Mouse (Mus musculus) kidney, postnatal 4 days (tissue): ENCODE measurements at regions not wholly inside any gene's neighbourhood (a gene's known extent, or its start where the extent isn't known, plus 50 kb on each side); places are given as distances from the start of the nearest gene placed in this dataset.

Experiments
- DNase-seq, 2 experiments: peaks; one replicate each; pipeline ENCODE4 v3.0.0; 2021; ENCODE audit warnings: mixed read lengths in 2 of 2

- no peak for DNase-seq
These were observed 259.6 kb downstream of the Ndufa4 start for GRCm38 (mm10) chr6:11647651-11648050.

GRCm38 (mm10) chr6:11613331-11613730 lies 294.0 kb downstream of the Ndufa4 start:
- DNase-seq = no peak

- DNase-seq = no peak
These were observed 299.1 kb downstream of the Ndufa4 start for GRCm38 (mm10) chr6:11608214-11608613.

- DNase-seq = no peak
These were observed 299.6 kb downstream of the Ndufa4 start for GRCm38 (mm10) chr6:11607696-11608095.

- no peak for DNase-seq
These were observed 301.2 kb downstream of the Ndufa4 start for GRCm38 (mm10) chr6:11606055-11606454.

GRCm38 (mm10) chr6:11605526-11605925 lies 301.8 kb downstream of the Ndufa4 start:
- no peak for DNase-seq

- DNase-seq = peak; percentile 17 to 29
These were observed 312.4 kb downstream of the Ndufa4 start for GRCm38 (mm10) chr6:11594936-11595335.

- DNase-seq = peak; percentile 46 to 51
These were observed 313.6 kb downstream of the Ndufa4 start for GRCm38 (mm10) chr6:11593583-11594271.

- no peak for DNase-seq
These were observed 331.2 kb downstream of the Ndufa4 start for GRCm38 (mm10) chr6:11576091-11576490.

GRCm38 (mm10) chr6:11565246-11565645 lies 342.1 kb downstream of the Ndufa4 start:
- DNase-seq = no peak

- no peak for DNase-seq
These were observed 356.8 kb downstream of the Ndufa4 start for GRCm38 (mm10) chr6:11550473-11550872.

GRCm38 (mm10) chr6:11547318-11547717 lies 360.0 kb downstream of the Ndufa4 start:
- DNase-seq = no peak

GRCm38 (mm10) chr6:11534930-11535880 lies 372.1 kb downstream of the Ndufa4 start:
- no peak for DNase-seq

GRCm38 (mm10) chr6:11503136-11503535 lies 404.2 kb downstream of the Ndufa4 start:
- DNase-seq = no peak

GRCm38 (mm10) chr6:11494427-11494826 lies 412.9 kb downstream of the Ndufa4 start:
- no peak for DNase-seq

- DNase-seq = no peak
These were observed 430.3 kb downstream of the Ndufa4 start for GRCm38 (mm10) chr6:11476950-11477349.
